Mouse (Mus musculus): ENCODE results near the gene Phactr1. TPM values are rescaled to one million over a fixed set of nuclear protein-coding genes. Genes with fewer than 3 reads are reported as not detected.

The Phactr1 gene
- polyA plus RNA-seq, 1 experiment: not detected

DNA sequence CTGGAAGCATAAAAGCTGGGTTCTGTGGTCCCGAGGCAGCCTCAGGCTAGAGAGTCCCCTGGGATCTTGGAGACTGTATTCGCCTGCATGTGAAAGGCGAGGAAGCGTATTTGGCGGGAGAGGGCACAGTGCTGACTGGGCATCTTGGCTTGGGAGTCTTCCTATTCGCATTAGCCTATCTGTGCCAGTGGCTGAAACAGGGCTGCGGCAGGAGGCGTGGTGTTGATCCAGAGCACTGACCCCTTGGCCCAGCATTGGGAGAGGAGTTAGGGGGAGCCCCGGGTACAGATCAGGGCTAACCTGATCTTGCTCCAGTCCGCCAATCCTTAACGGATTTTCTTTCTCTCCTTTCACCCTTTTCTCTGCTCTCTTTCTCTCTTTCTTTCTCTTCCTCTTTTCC lies 28.7 kb downstream of the Phactr1 start:
- no peaks in the 10 kb centered on the region for H3K36me3 ChIP-seq (ENCODE audit: control insufficient read depth)
- H3K27me3 ChIP-seq (ENCODE audit: control insufficient read depth): peaks cover 25% of the 10 kb centered on the region
- peaks cover 2% of the 10 kb centered on the region; the same call in 1 of the 2 replicates for H3K9me3 ChIP-seq (ENCODE audit: control insufficient read depth, low read length)
- no peak overlapping the region for H3K4me3 ChIP-seq (replicated peaks)
- H3K4me1 ChIP-seq (ENCODE audit: control insufficient read depth): no peaks in the 10 kb centered on the region
- no peak for TF ChIP-seq TAL1 (IDR thresholded peaks at IDR 0.05; ENCODE audit: low read length)

DNA sequence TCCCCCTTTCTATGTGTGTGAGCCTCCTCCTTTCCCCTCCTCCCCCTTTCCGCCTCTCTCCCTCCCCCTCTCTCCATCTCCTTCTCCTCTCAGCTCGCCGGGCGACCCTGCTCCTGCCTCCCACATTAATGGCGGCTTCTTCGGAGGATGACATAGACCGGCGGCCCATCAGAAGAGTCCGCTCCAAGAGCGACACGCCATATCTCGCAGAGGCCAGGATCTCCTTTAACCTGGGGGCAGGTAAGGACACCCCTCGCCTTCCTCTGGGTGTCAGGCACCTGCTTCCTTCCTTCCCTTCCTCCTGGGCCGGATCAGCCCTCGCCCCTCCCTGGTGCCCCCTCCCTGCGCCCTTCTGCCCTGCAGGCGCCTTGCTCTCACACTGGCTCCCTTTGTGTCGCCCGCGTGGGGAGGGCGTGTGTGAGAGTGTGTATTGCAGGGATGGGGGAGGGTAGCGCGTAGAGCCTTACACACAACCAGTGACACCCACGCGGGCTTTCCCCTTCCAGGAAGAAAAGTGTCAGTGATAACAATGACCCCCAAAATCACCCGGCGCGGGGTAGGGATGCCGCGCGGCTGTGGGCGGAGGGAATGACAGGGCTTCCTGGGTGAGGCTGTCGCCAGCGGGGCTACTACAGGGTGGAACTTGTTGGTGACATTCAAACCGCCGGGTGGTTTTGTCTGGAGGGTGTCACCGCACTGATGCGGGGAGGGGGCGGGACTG lies 29.3 kb downstream of the Phactr1 start:
- Histone ChIP-seq H3K4me1 (ENCODE audit: control insufficient read depth) (no peaks in the 10 kb centered on the region), H3K9me3 (ENCODE audit: control insufficient read depth, low read length) (peaks cover 2% of the 10 kb centered on the region; the same call in 1 of the 2 replicates), H3K4me3 (replicated peaks) (no peak overlapping the region), H3K36me3 (ENCODE audit: control insufficient read depth) (no peaks in the 10 kb centered on the region), H3K27me3 (ENCODE audit: control insufficient read depth) (peaks cover 25% of the 10 kb centered on the region)
- TF ChIP-seq GATA1 (IDR thresholded peaks at IDR 0.05; ENCODE audit: low read length) (no peak), TAL1 (IDR thresholded peaks at IDR 0.05; ENCODE audit: low read length) (no peak)

DNA sequence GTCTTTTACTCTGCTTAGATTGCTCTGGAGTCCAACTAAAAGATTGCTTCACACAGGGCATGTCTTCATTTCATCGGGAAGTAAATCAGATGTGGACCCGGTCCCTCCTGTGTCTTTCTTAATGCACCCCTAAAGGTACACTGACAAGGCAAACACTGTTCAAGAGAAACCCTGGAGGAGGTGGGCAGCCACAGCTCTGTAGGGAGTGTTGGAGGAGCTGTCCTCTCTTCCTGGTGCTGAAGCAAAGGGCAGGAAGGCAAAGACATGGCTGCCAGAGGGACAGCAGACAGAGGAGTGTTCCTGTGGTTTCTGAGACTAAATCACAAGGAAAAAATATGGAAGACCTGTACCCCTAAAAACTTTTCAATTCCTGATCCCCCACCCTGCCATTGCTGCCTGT lies 31.1 kb downstream of the Phactr1 start:
- Histone ChIP-seq H3K4me1 (ENCODE audit: control insufficient read depth) (no peaks in the 10 kb centered on the region), H3K36me3 (ENCODE audit: control insufficient read depth) (no peaks in the 10 kb centered on the region), H3K9me3 (ENCODE audit: control insufficient read depth, low read length) (peaks cover 2% of the 10 kb centered on the region; the same call in 1 of the 2 replicates), H3K4me3 (replicated peaks) (no peak overlapping the region), H3K27me3 (ENCODE audit: control insufficient read depth) (peaks cover 25% of the 10 kb centered on the region)
- TF ChIP-seq GATA1 (IDR thresholded peaks at IDR 0.05; ENCODE audit: low read length): no peak
- no peak for TF ChIP-seq TAL1 (IDR thresholded peaks at IDR 0.05; ENCODE audit: low read length)

GRCm38 (mm10) chr13:42719401-42719800 lies 39.0 kb downstream of the Phactr1 start:
- Histone ChIP-seq H3K4me1 (ENCODE audit: control insufficient read depth) (no peaks in the 10 kb centered on the region), H3K27me3 (ENCODE audit: control insufficient read depth) (no peaks in the 10 kb centered on the region), H3K4me3 (replicated peaks) (no peak overlapping the region), H3K36me3 (ENCODE audit: control insufficient read depth) (no peaks in the 10 kb centered on the region), H3K9me3 (ENCODE audit: control insufficient read depth, low read length) (no peaks in the 10 kb centered on the region)
- TF ChIP-seq TAL1 (IDR thresholded peaks at IDR 0.05; ENCODE audit: low read length): no peak
- no peak for TF ChIP-seq GATA1 (IDR thresholded peaks at IDR 0.05; ENCODE audit: low read length)

- Histone ChIP-seq H3K4me3 (replicated peaks) (no peak overlapping the region), H3K27me3 (ENCODE audit: control insufficient read depth) (no peaks in the 10 kb centered on the region), H3K4me1 (ENCODE audit: control insufficient read depth) (no peaks in the 10 kb centered on the region), H3K9me3 (ENCODE audit: control insufficient read depth, low read length) (no peaks in the 10 kb centered on the region), H3K36me3 (ENCODE audit: control insufficient read depth) (no peaks in the 10 kb centered on the region)
- TF ChIP-seq GATA1 (IDR thresholded peaks at IDR 0.05; ENCODE audit: low read length): no peak
Measured at GRCm38 (mm10) chr13:42720135-42720534, 39.7 kb downstream of the Phactr1 start.

DNA sequence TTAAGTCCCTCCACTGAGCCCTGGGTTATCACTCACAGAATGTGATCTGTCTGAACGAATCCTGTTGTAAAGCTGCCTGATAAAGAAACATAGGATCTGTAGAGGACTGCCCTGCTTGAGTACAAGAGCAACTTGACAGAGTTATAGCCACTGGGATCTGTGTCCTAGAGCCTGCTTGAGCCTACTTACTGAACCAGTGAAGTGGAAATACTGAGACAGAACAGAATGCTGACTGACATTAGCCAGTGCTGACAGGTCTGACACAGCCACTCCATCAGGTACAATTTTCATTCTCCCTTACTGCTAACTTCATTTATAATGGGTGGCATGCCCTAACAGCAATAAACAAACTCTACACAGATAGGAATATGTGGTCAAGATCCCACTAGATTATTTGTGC lies 40.2 kb downstream of the Phactr1 start:
- Histone ChIP-seq H3K4me3 (replicated peaks) (no peak overlapping the region), H3K27me3 (ENCODE audit: control insufficient read depth) (no peaks in the 10 kb centered on the region), H3K4me1 (ENCODE audit: control insufficient read depth) (no peaks in the 10 kb centered on the region), H3K36me3 (ENCODE audit: control insufficient read depth) (no peaks in the 10 kb centered on the region), H3K9me3 (ENCODE audit: control insufficient read depth, low read length) (no peaks in the 10 kb centered on the region)
- TF ChIP-seq TAL1 (IDR thresholded peaks at IDR 0.05; ENCODE audit: low read length) (no peak), GATA1 (IDR thresholded peaks at IDR 0.05; ENCODE audit: low read length) (no peak)

DNA sequence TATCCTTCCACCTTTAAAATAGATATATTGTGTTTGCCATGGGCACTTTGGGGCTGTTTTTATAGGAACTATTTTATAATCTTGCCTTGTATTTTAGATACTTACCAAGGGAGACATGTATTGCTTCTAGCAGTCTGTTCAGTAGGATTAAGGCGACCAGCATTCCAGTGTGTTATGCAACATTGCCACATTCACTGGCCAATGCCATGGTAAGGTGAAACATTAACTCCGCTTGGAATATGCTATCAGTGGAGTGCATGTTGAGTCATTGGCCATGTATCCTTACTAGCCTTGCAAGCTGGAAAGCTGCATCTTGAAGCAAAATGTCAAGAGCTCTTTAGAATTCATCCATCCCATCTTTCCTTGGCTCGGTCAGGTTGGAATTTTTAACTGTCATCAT lies 43.6 kb downstream of the Phactr1 start:
- no peaks in the 10 kb centered on the region for H3K36me3 ChIP-seq (ENCODE audit: control insufficient read depth)
- no peaks in the 10 kb centered on the region; the same call in 1 of the 2 replicates for H3K9me3 ChIP-seq (ENCODE audit: control insufficient read depth, low read length)
- no peak overlapping the region for H3K4me3 ChIP-seq (replicated peaks)
- H3K4me1 ChIP-seq (ENCODE audit: control insufficient read depth): no peaks in the 10 kb centered on the region
- TF ChIP-seq GATA1 (IDR thresholded peaks at IDR 0.05; ENCODE audit: low read length) (no peak), TAL1 (IDR thresholded peaks at IDR 0.05; ENCODE audit: low read length) (no peak)
- no peaks in the 10 kb centered on the region for H3K27me3 ChIP-seq (ENCODE audit: control insufficient read depth)

- Histone ChIP-seq H3K9me3 (ENCODE audit: control insufficient read depth, low read length) (no peaks in the 10 kb centered on the region; the same call in 1 of the 2 replicates), H3K4me3 (replicated peaks) (no peak overlapping the region), H3K4me1 (ENCODE audit: control insufficient read depth) (no peaks in the 10 kb centered on the region), H3K36me3 (ENCODE audit: control insufficient read depth) (no peaks in the 10 kb centered on the region), H3K27me3 (ENCODE audit: control insufficient read depth) (no peaks in the 10 kb centered on the region)
- TF ChIP-seq TAL1 (IDR thresholded peaks at IDR 0.05; ENCODE audit: low read length): no peak
- TF ChIP-seq GATA1 (IDR thresholded peaks at IDR 0.05; ENCODE audit: low read length): no peak
Measured at GRCm38 (mm10) chr13:42725709-42726231, 45.3 kb downstream of the Phactr1 start.

DNA sequence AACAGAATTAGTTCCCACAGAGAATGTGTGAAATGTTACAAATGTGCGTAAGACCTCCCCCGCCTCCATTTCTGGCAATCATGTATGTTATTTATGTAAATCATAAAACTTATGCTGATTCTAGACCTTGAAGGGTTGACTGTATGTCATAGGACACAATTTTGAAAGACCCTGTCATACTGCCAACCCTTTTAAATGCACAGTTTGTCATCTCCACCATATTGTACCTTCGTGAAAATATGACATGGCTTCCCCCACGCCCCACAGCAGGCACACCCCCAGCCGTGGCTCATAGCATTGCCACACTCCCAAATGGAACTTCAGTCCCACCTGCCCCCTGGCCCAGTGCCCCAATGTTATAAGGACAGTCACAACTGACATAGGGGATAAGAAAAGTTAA lies 57.1 kb downstream of the Phactr1 start:
- Histone ChIP-seq H3K27me3 (ENCODE audit: control insufficient read depth) (no peaks in the 10 kb centered on the region), H3K9me3 (ENCODE audit: control insufficient read depth, low read length) (0 out of 2 replicates have a peak, but pooled peaks cover 2% of the 10 kb centered on the region), H3K4me1 (ENCODE audit: control insufficient read depth) (no peaks in the 10 kb centered on the region), H3K4me3 (replicated peaks) (no peak overlapping the region), H3K36me3 (ENCODE audit: control insufficient read depth) (no peaks in the 10 kb centered on the region)
- no peak for TF ChIP-seq TAL1 (IDR thresholded peaks at IDR 0.05; ENCODE audit: low read length)

All from erythroblast, embryonic 14.5 days (primary cell).